Mouse (Mus musculus) kidney, adult 2 months (tissue): ENCODE measurements around the gene Cplx1. TPM values are rescaled to one million over a fixed set of nuclear protein-coding genes. Genes with fewer than 3 reads are reported as not detected.
"Not testable (repeated sequence)": the region's sequence is repeated elsewhere in the genome, so short reads cannot be mapped to it uniquely, and the experiment has no call there.

ENCODE experiments used
- DNase-seq: peaks from one replicate; pipeline ENCODE4 v3.0.0; 2021
- H3K27ac ChIP-seq: fragments of 200-500 bp; 2 replicates; pipeline ENCODE4 v1.5.1; 2012; ENCODE audit warnings: low read depth, low read length, control low read depth, inconsistent platforms; ENCODE audit not compliant: insufficient read depth
- H3K27me3 ChIP-seq: fragments of 200-500 bp; replicated peaks from 2 replicates; pipeline ENCODE4 v1.6.1; 2012; ENCODE audit warnings: mild to moderate bottlenecking, moderate library complexity, low read length, inconsistent platforms; ENCODE audit not compliant: control insufficient read depth, insufficient read depth
- H3K36me3 ChIP-seq: fragments of 200-500 bp; 2 replicates; pipeline ENCODE4 v1.6.1; 2012; ENCODE audit warnings: mild to moderate bottlenecking, moderate library complexity, low read length, inconsistent platforms; ENCODE audit not compliant: control insufficient read depth, insufficient read depth
- H3K4me1 ChIP-seq: fragments of 200-500 bp; 2 replicates; pipeline ENCODE4 v1.6.1; 2011; ENCODE audit warnings: low read length; ENCODE audit not compliant: control insufficient read depth, insufficient read depth
- H3K4me3 ChIP-seq: fragments of 200-500 bp; 2 replicates; pipeline ENCODE4 v1.5.1; 2011; ENCODE audit warnings: mild to moderate bottlenecking, low read depth, low read length, control low read depth; ENCODE audit not compliant: insufficient read depth
- CTCF ChIP-seq: fragments of 200-500 bp; conservative IDR thresholded peaks from 2 replicates; pipeline ENCODE4 v1.5.1; 2011; ENCODE audit warnings: low read depth, mild to moderate bottlenecking, control low read depth, low read length, moderate library complexity, mixed read lengths; ENCODE audit not compliant: insufficient read depth, insufficient read length
- POLR2A ChIP-seq: fragments of 200-500 bp; IDR thresholded peaks from one replicate; pipeline ENCODE4 v1.6.1; 2011; ENCODE audit warnings: low read depth, low read length, control low read depth
- WGBS: fragments of 180-500 bp; shearing (Covaris S2); methylation state at CpG from one replicate; pipeline ENCODE4 v1.1.7; 2018; 5-methylcytosine and 5-hydroxymethylcytosine counted together
- polyA plus RNA-seq: library from polyadenylated mRNA; depleted of rRNA; stranded (reverse); fragments of >200 nt; gene quantifications from 2 replicates; pipeline ENCODE4 v1.2.3, GENCODE M21; 2012

The Cplx1 gene
- polyA plus RNA-seq, 1 experiment: 0.59 TPM

DNA sequence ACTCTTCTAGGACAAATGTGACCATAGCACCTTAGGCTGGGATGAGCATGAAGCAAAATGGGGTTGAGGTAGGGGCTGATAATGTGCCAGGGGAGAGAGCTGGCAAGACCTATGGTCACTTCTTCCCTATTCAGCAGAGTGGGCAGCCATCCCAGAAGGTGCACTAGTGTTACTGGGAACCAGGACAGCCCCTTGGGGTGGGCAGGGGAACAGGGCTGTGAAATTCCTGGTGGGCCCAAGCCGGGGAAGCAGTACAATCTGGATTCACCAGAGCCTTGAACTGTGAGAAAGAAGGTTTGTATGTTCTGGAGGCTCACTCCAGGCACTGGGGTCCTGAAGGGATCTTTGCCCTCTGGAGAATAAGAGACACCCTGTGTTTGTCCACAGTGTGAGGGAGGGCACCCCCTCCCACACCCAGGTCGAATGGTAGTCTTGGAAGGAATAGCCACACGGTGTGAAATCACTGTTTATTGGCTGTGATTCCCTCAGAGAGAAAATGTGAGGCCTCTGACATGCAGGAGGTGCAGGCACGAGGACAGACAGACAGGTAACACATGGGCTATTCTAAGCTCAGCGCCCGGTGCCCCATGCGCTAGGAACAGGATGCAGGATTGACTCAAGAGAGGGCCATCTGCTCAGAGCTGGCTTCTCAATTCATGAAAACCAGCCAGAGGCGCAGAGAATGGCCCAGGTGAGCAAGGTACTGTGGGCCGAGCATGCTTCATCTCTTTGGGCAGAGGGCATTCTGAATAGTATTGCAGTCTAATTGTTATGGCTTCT, 31.5 kb downstream of the Cplx1 start:
- 66% methylated on average over 9 of the region's 9 CpGs for WGBS
- H3K27me3 ChIP-seq: no peaks in the 10 kb centered on the region
- TF ChIP-seq POLR2A: no peak
- TF ChIP-seq CTCF: no peak
- no peaks in the 10 kb centered on the region for H3K4me1 ChIP-seq
- H3K27ac ChIP-seq: no peak overlapping the region
- no peaks in the 10 kb centered on the region for H3K36me3 ChIP-seq
- no peak overlapping the region for H3K4me3 ChIP-seq
- no peak for DNase-seq

DNA sequence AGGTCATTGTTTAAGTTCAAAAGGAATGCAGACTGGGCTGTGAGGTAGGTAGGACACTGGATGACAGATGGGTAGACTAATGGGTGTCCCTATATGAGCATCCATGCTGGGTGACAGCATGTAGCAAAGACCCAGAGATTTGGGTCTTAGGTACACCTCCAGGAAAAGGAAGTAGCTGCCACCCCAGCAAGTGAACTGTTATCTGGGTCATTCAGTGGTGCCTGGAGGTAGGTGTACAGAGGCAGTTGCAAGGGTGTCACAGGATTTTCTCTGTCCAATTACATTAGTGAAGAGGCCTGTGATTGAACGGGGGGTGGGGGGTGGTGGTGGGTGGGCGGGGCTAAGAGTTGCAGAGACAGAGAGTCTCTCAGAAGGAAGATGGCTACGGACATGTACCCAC, 33.2 kb downstream of the Cplx1 start:
- 93% methylated on average over 3 of the region's 3 CpGs for WGBS
- no peaks in the 10 kb centered on the region for H3K27me3 ChIP-seq

DNA sequence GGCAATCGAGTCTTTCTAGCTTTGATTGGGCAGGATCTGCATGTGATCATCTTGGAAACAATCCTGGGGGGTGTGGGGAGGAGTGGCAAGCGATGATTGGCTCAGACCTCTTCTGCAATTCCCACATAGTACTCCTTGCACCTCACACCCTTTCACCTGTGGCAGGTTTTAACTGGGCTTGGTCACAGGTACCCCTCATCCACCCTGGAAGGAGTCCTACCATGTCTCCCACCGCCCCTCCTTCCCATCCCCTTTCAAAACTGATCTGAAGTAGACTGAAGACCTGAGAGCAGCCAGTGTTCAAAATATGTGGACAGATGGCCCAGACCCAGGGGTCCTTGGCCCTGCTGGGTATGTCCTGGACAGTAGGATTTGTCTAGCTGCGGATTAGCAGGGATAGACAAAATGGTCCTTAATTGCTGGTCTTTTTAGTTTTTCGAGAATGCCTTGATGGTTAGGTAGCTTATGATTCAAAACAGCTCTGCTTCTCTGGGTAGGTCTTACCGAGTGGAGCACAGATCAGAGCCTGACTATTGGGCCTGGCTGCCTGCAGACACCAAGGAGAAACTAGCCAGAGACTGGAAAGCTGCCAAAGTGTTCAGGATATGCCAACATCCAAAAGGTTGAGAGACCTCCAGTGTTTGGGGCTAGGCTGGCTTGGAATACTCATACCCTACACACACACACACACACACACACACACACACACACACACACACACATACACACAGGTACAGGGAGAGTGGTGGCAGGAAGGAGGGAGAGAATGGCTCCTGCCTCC, 34.1 kb downstream of the Cplx1 start:
- DNase-seq: no peak
- TF ChIP-seq CTCF (no peak), POLR2A (no peak)
- H3K27me3 ChIP-seq: no peaks in the 10 kb centered on the region
- H3K27ac ChIP-seq: no peak overlapping the region
- H3K4me1 ChIP-seq: no peaks in the 10 kb centered on the region
- WGBS: 76% methylated on average over 6 of the region's 6 CpGs
- H3K36me3 ChIP-seq: no peaks in the 10 kb centered on the region
- H3K4me3 ChIP-seq: no peak overlapping the region

More for the DNA sequence above, 33.2 kb downstream of the Cplx1 start:
- Histone ChIP-seq H3K27ac (no peak overlapping the region), H3K36me3 (no peaks in the 10 kb centered on the region), H3K4me1 (no peaks in the 10 kb centered on the region), H3K4me3 (no peak overlapping the region)
- DNase-seq: no peak
- TF ChIP-seq POLR2A: no peak
- TF ChIP-seq CTCF: no peak

DNA sequence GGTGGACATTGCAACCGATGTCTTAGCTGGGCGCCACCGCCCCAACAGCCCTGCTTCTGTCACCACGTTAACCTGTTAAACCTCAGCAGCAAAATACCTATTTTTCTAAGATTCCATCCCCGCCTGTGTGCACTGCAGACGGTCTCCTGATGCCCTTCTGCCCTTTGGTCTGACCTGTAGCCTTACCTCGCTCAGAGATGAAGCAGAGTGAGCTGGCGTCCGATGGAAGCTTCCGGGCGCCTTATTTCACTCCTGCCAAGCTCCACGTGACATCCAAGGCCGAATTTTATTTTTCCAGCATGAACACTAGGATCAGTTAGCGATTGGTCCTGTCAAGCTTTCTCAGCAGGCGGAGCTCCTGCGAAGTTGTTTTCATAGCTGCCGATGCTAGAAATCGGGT, 47.5 kb downstream of the Cplx1 start:
- 84% methylated on average over 18 of the region's 18 CpGs for WGBS
- Histone ChIP-seq H3K27me3 (no peaks in the 10 kb centered on the region), H3K27ac (no peak overlapping the region), H3K36me3 (peaks cover 8% of the 10 kb centered on the region), H3K4me1 (no peaks in the 10 kb centered on the region), H3K4me3 (no peak overlapping the region)
- no peak for TF ChIP-seq POLR2A
- TF ChIP-seq CTCF: no peak
- no peak for DNase-seq

DNA sequence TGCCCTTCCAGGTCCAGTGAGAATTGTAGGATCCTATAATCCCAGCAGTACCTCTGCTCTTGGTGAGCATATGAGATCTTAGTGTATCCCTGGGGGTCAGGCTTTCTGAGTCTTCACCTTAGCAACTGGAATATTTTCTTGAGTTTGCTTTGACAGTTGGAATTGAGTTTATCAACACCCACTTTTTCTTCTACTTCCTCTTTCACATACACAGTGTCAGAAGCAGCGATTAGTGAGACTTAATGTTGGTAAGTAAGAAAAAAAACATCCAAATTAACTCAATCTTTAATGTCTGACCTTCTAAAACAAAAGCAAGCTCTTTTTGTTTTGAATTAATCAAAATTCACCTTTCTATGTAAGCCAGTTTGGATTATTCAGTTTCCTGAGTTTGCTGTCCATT, 48.3 kb downstream of the Cplx1 start:
- Histone ChIP-seq H3K4me1 (no peaks in the 10 kb centered on the region), H3K27ac (no peak overlapping the region), H3K36me3 (peaks cover 8% of the 10 kb centered on the region), H3K4me3 (no peak overlapping the region), H3K27me3 (no peaks in the 10 kb centered on the region)
- no peak for DNase-seq
- TF ChIP-seq POLR2A (no peak), CTCF (no peak)
- 84% methylated on average over 1 of the region's 1 CpGs for WGBS

DNA sequence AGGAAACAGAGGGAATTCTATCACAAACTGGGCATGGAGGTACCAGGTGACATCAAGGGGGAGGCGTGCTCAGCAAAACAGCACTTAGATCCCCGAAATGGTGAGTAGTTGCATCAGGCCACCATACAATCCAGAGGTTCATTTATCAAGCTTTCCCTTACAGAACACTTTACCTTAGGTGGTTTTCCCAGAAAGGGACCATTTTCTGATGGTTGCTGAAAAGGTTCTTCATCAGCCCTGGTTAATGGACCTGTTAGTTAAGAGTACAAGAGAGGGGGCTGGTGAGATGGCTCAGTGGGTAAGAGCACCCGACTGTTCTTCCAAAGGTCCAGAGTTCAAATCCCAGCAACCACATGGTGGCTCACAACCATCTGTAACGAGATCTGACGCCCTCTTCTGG, 63.7 kb downstream of the Cplx1 start:
- not testable (repeated sequence) for H3K27ac ChIP-seq, H3K27me3 ChIP-seq, H3K4me1 ChIP-seq, H3K4me3 ChIP-seq, DNase-seq
- peaks cover 14% of the 10 kb centered on the region; the same call in 1 of the 2 replicates for H3K36me3 ChIP-seq
- WGBS: 89% methylated on average over 5 of the region's 5 CpGs

DNA sequence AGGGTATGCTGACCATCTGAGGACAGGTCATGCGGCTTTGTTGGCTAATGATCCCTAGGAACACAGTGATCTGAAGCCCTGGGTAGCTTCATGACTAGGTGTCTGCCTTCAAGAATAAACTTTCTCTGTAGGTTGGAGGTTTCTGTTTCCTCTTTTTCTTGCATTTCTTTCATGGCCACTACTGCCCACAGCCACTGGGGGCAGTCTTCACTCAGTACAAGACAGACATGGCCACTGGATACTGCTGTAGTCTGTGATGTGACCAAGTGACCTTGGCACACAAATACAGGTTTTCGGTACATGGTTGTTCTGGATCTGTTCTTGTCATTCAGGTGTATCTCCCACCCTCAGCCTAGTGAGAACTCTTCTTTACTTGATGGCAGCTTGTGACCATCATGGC, 64.6 kb downstream of the Cplx1 start:
- Histone ChIP-seq H3K36me3 (peaks cover 13% of the 10 kb centered on the region; the same call in 1 of the 2 replicates), H3K4me3 (no peak overlapping the region), H3K27me3 (no peaks in the 10 kb centered on the region), H3K4me1 (no peaks in the 10 kb centered on the region), H3K27ac (no peak overlapping the region)
- peak; percentile 72 for TF ChIP-seq CTCF
- TF ChIP-seq POLR2A: no peak
- peak; percentile 32 for DNase-seq
- WGBS: 92% methylated on average over 2 of the region's 2 CpGs
